Mouse (Mus musculus) cerebellum, adult 18-20 months (tissue): ENCODE results near the gene Zmym2.
"Not testable (repeated sequence)": the region's sequence is repeated elsewhere in the genome, so short reads cannot be mapped to it uniquely, and the experiment has no call there.

Experiments used
- DNase-seq, 2 experiments: peaks; one replicate each; pipeline ENCODE4 v3.0.0; 2021

Gene Zmym2

GRCm38 (mm10) chr14:56886594-56887513 lies at the start of gene Zmym2:
Gene Zmym2 (plus strand): TSS chr14:56886653.
- peak; percentile 69 to 74 for DNase-seq

- no peak for DNase-seq
Measured at GRCm38 (mm10) chr14:56844033-56844432, 42.4 kb upstream of the Zmym2 start.

GRCm38 (mm10) chr14:56844507-56844906 lies 41.9 kb upstream of the Zmym2 start:
- DNase-seq = no peak

- DNase-seq = no peak
Measured at GRCm38 (mm10) chr14:56848322-56848721, 38.1 kb upstream of the Zmym2 start.

GRCm38 (mm10) chr14:56849681-56850080 lies 36.8 kb upstream of the Zmym2 start:
- no peak for DNase-seq

- no peak for DNase-seq
Measured at GRCm38 (mm10) chr14:56864041-56864440, 22.4 kb upstream of the Zmym2 start.

GRCm38 (mm10) chr14:56864641-56865040 lies 21.8 kb upstream of the Zmym2 start:
- no peak for DNase-seq

DNA sequence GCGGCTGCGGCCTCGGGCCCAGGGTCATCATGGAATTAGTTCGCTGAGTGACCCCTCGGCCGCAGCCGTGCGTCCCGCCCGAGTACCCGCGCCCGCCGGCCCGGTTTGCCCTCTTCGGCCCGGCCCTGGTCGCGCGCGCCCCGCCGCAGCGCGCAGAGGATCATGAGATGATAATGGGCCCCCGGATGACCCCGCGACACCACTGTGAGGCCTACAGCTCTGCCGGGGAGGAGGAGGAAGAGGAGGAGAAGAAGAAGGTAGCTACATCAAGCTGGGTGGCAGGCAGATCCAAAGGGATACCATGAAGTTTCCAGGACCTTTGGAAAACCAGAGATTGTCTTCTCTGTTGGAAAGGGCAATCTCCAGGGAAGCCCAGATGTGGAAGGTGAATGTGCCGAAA lies 21.3 kb upstream of the Zmym2 start:
- DNase-seq = not testable (repeated sequence)

DNA sequence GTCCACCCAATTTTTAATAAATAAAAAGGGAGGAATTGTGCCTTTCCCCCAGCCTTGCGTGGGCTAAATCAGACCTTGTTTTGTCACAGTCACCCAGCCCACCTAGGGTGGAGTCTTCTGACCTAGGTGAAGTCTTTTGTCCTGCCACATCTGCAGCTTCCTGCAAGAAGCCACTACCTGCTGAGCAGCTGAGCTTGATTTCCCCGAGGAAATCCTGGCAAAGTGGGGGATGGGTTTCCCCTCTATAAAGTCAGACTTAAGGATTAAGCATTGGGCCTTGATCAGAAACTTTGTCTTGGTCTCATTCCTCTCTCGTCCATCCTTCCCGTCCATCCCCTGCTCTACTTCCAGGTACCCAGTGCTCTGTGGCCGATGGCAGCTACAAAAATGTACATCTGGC lies 12.9 kb upstream of the Zmym2 start:
- no peak for DNase-seq

DNA sequence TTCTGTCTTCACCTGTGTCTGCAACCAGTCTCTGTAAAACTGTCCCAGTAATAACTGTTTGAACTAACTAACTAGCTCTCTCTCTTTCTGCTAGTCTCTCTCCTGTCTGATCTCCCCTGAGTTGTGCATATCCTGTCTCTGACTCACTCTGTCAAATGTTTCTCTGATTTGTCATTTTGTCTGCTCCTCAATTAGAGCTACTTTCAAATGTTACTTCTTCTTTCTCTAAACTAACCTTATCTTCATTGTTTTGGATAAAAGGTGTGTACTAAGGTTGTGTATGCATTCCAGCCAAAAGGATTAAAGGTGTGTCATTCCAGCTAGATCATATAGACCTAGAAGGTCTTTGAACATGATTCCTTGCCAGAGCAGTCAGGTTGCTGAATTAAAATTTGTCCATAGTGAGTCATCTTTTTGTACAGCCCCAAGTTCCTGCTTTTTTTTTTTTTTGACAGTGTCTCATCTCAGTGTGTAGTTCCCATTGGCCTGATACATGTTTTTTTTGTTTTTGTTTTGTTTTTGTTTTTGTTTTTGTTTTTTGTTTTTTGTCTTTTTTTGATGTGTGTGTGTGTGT lies 10.8 kb upstream of the Zmym2 start:
- DNase-seq = no peak

DNA sequence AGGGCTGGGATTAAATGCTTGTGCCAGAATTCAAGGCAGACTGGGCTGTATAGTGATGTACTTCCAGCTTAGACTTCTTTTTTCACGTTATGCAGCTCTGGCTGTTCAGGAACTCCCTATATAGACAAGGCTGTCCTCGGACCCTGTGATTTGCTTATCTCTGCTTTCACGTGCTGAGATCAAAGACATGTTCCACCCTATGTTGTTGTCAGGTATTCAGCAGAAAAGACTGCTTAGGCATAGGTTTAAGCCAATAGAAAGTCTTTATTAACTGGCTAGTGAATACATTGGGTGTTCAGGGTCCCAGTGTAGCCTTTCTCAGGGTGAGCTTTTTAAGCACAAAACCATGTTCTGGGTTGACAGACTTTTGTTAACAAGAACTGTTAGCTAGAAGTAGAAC lies 5.2 kb upstream of the Zmym2 start:
- no peak for DNase-seq

- DNase-seq = no peak
Measured at GRCm38 (mm10) chr14:56883431-56883830, 3.0 kb upstream of the Zmym2 start.

GRCm38 (mm10) chr14:56885308-56885771 lies 1.1 kb upstream of the Zmym2 start:
- DNase-seq = peak; percentile 81 to 82

GRCm38 (mm10) chr14:56885986-56886593 lies 363 bp upstream of the Zmym2 start:
- DNase-seq = peak; percentile 83 to 84

- DNase-seq = no peak
Measured at GRCm38 (mm10) chr14:56887514-56887880, 1.0 kb downstream of the Zmym2 start.

DNA sequence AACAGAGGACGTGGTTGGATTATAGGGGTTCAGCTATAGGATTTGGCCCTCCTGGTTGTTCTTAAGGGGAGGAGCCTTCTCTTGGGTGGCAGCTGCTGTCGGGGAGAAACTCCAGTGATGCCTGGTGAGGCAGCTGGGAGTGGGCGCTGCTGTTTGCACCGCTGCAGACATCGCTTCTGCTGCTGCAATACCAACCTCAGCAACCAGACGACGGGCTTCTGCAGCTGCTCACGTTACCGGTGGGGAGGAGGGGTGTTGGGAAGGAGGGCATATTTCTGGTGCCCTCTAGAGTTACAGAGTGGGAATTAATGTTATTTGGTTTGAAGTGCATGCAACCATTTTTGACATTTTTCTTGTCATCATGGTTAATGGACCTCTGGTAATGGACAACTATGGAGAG lies 1.4 kb downstream of the Zmym2 start:
- peak; percentile 50 to 62 for DNase-seq

DNA sequence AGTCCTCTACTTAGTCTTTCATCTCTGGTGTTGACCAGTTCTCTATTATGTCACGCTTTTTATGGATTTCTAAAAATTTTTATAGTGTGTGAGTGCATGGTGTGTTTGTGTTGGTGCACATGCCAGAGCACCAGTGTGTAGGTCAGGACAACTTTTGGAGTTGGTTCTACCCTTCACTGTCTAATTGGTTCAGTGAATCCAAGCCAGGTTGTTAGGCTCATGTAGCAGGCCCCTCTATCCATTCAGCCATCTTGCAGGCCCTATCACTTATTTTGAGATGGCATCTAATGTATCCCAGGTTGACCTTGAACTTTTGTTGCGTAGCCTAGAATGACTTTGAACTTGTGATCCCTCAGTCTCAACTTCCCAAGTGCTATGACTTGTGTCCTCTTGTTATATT lies 2.0 kb downstream of the Zmym2 start:
- DNase-seq = no peak

GRCm38 (mm10) chr14:56894417-56894816 lies 8.0 kb downstream of the Zmym2 start:
- no peak for DNase-seq

DNA sequence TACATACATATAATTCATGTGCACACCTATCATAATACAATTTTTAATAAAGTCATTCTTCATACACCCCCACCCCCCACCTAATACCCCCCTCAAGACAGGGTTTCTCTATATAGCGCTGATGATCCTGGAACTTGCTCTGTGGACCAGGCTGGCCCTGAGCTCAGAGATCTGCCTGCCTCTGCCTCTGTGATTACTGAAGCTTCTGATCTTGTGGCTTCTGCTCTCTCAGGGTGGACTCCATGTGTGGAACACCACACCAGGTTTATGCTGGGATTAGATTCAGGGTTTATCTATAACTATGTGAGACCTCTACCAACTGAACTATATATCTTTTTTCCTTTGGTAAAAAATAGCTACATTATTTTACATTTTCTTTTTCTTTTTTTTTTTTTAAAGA lies 10.1 kb downstream of the Zmym2 start:
- no peak for DNase-seq

DNA sequence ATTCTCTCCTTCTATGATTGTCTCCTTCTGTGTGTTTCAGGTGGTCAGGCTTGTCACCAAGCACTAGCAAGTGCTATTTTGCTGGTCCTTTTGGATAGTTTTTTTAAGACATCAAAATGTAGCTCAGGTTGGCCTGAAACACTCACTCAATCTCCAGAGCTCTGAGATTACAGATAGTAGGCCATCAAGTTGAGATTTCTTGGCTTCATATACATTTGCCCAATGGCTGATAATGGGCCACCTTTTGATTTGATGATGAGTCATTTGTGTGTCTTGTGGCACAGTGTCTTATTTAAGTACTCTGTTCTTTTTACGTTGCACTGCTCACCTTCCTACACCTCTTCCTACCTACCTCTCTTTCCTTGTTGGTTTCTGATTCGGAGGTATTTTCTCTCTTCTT lies 11.0 kb downstream of the Zmym2 start:
- DNase-seq = no peak

DNA sequence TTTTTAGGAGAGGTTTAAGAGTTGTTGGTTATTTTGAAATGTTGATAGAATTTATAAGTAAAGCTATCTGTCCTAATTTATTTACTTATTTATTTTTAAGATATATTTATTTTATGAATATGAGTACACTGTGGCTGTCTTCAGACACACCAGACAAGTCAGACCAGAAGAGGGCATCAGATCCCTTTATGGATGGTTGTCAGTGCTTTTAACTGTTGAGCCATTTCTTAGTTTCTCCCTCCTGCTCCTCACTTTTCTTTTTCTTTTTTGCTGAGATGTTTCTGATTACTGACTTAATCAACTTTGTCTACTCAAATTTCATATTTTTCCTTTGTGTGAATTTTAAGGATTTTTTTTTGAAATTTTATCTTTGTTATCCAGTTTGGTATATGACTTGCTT lies 13.2 kb downstream of the Zmym2 start:
- DNase-seq = no peak

DNA sequence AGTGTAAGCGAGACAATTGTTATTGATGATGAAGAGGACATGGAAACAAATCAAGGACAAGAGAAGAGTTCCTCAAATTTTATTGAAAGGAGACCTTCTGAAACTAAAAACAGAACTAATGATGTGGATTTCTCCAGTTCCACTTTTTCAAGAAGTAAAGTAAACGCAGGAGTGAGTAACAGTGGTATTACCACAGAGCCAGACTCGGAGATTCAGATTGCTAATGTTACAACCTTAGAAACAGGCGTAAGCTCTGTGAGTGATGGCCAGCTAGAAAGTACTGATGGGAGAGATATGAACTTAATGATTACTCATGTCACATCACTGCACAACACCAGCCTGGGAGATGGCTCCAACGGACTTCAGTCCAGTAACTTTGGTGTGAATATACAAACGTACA lies 16.6 kb downstream of the Zmym2 start:
- no peak for DNase-seq

GRCm38 (mm10) chr14:56905696-56906095 lies 19.2 kb downstream of the Zmym2 start:
- DNase-seq = no peak

DNA sequence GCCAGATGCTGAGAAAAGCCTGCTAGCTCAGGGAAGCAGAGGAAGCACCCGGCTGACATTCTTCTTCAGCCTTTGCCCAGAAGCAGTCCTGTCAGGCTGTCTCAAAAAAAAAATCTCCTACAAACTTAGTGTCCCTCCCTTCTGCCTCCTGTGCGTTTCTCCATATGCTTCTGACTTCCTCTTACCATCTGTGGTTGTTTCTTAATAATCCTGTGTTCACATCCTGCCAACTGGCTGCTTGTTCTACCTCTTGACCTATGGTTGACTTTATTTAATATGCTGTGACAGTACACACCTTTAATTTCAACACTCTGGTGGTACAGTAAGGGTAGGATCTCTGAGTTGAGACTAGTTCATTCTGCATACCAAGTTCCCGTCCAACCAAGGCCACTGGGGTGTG lies 32.1 kb downstream of the Zmym2 start:
- peak in 1 of 2 experiments; percentile 14 for DNase-seq
